Mouse (Mus musculus): Measurements from ENCODE around the gene Syngr1. TPM values are rescaled to one million over a fixed set of nuclear protein-coding genes. Genes with fewer than 3 reads are reported as not detected.

The Syngr1 gene
- 7.6 and 7.7 TPM in 2 replicates for polyA plus RNA-seq (2016; fragmentation: Nextera tagmentation; extraction: Ambion mirVana)

- Histone ChIP-seq H3K9me3 (no peaks in the 10 kb centered on the region), H3K4me1 (replicated peaks) (peaks cover 28% of the 10 kb centered on the region), H3K27ac (peak within 1 kb of the TSS; percentile 85), H3K4me3 (peak within 1 kb of the TSS; percentile 71), H3K27me3 (ENCODE audit: insufficient read depth, poor library complexity, severe bottlenecking) (peaks cover 60% of the 10 kb centered on the region), H3K36me3 (no peaks in the 10 kb centered on the region)
- 1% methylated on average over 79 of the region's 86 CpGs for WGBS
- DNase-seq (ENCODE audit: low spot score), result peak; percentile 74
These were observed at the start of gene Syngr1, which contains the start of gene Rpl3 for GRCm38 (mm10) chr15:80091121-80091955. TSS of gene Syngr1 (plus strand) at chr15:80091334. TSS of gene Rpl3 (minus strand) at chr15:80091868.

DNA sequence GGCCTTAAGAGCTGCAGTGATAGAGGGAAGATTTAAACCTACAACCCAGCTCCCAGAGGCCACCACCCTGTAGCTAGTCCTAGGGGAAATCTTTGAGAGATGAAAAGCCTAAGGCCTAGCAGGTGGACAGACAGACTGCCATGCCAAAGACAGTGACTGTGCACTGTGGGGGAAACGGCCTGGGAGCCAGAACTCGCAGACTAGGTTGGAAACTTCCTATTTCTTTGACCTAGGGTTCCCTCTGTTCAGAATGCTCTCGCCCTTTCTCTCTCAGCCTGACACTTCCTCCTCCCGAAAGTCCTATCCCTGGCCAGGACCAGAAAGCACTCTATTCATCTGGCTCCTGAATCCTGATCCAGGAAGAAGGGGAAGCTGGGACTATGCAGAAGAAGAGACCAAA, 49.0 kb upstream of the Syngr1 start:
- H3K4me3 ChIP-seq, result no peak overlapping the region
- DNase-seq (ENCODE audit: low spot score), result no peak
- no peaks in the 10 kb centered on the region for H3K4me1 ChIP-seq (replicated peaks)
- H3K36me3 ChIP-seq, result no peaks in the 10 kb centered on the region
- H3K27me3 ChIP-seq (ENCODE audit: insufficient read depth, poor library complexity, severe bottlenecking), result no peaks in the 10 kb centered on the region
- 81% methylated on average over 4 of the region's 4 CpGs for WGBS
- H3K9me3 ChIP-seq, result peaks cover 15% of the 10 kb centered on the region; the same call in 1 of the 2 replicates
- H3K27ac ChIP-seq, result no peak overlapping the region

GRCm38 (mm10) chr15:80044249-80044648, 46.9 kb upstream of the Syngr1 start:
- no peak overlapping the region for H3K4me3 ChIP-seq
- H3K9me3 ChIP-seq, result peaks cover 9% of the 10 kb centered on the region; the same call in 1 of the 2 replicates
- 93% methylated on average over 10 of the region's 10 CpGs for WGBS
- H3K27ac ChIP-seq, result no peak overlapping the region
- peaks cover 8% of the 10 kb centered on the region; the same call in 1 of the 2 replicates for H3K4me1 ChIP-seq (replicated peaks)
- DNase-seq (ENCODE audit: low spot score), result no peak
- no peaks in the 10 kb centered on the region for H3K36me3 ChIP-seq
- H3K27me3 ChIP-seq (ENCODE audit: insufficient read depth, poor library complexity, severe bottlenecking), result no peaks in the 10 kb centered on the region

- 99% methylated on average over 2 of the region's 2 CpGs for WGBS
- peaks cover 9% of the 10 kb centered on the region; the same call in 1 of the 2 replicates for H3K9me3 ChIP-seq
- no peaks in the 10 kb centered on the region for H3K27me3 ChIP-seq (ENCODE audit: insufficient read depth, poor library complexity, severe bottlenecking)
- H3K4me1 ChIP-seq (replicated peaks), result peaks cover 13% of the 10 kb centered on the region
- H3K27ac ChIP-seq, result no peak overlapping the region
- no peak for DNase-seq (ENCODE audit: low spot score)
- no peaks in the 10 kb centered on the region for H3K36me3 ChIP-seq
- no peak overlapping the region for H3K4me3 ChIP-seq
These were observed 45.4 kb upstream of the Syngr1 start for GRCm38 (mm10) chr15:80045749-80046148.

DNA sequence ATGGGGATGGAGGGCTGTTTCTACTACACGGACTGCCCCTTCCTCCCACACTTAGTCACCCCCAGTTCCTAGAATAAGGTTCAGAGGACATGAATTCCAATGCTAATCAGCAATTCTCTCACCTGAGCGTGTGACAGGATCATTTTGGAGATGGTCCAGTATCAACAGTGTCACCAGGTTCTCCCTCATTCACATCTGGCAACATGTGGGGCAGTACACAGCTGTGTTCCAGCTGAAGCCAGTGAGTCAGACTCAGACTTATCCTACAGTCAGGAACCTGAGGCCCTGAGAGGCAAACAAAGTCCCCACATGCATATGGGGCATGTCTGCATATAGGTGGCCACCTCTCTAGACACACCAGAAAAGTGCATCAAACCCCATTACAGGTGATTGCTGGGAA, 43.9 kb upstream of the Syngr1 start:
- H3K36me3 ChIP-seq, result no peaks in the 10 kb centered on the region
- H3K27me3 ChIP-seq (ENCODE audit: insufficient read depth, poor library complexity, severe bottlenecking), result no peaks in the 10 kb centered on the region
- H3K4me3 ChIP-seq, result no peak overlapping the region
- DNase-seq (ENCODE audit: low spot score), result no peak
- no peak overlapping the region for H3K27ac ChIP-seq
- peaks cover 9% of the 10 kb centered on the region; the same call in 1 of the 2 replicates for H3K9me3 ChIP-seq
- WGBS, result 84% methylated on average over 2 of the region's 2 CpGs
- H3K4me1 ChIP-seq (replicated peaks), result peaks cover 18% of the 10 kb centered on the region

DNA sequence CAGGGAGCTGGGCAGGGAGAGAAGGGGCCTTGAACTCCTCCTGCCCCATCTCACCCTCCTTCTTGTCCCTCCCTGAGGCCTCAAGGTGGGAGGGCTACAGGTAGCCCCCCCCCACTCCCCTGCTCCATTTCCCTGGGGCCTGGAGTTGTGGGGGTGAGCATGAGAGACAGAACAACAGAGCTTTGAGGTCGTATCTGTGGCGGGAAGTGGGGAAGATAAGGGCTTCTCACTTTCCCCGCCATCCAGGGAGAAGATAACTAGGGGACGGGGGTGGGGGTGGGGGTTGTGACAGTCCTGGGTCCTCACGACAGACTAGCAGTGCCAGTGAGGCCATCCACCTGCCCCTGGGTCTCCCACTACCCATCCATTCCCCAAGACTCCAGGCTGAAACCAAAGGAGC, 43.2 kb upstream of the Syngr1 start:
- WGBS, result 51% methylated on average over 5 of the region's 5 CpGs
- Histone ChIP-seq H3K36me3 (no peaks in the 10 kb centered on the region), H3K4me1 (replicated peaks) (peaks cover 18% of the 10 kb centered on the region), H3K9me3 (peaks cover 9% of the 10 kb centered on the region; the same call in 1 of the 2 replicates), H3K27ac (no peak overlapping the region), H3K27me3 (ENCODE audit: insufficient read depth, poor library complexity, severe bottlenecking) (no peaks in the 10 kb centered on the region), H3K4me3 (no peak overlapping the region)
- DNase-seq (ENCODE audit: low spot score), result no peak

DNA sequence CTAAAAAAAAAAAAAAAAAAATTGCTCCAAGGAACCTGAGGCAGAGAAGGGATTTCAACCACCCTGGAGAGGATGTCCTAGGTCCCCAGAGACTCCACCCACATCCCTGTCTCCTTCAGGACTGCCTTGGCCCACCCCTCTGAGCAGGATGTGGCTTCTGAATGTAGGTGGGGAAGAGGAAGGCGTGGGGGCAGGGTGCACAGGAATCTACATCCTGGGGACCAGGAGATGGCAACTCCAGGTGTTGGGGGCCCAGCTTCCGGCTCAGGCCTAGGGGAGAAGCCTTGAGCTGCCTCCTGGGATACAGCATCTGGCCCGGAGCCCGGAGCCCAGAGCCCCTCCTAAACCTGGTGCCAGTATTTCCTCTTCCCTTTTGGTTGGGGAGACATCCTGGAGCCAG, 41.0 kb upstream of the Syngr1 start:
- 75% methylated on average over 4 of the region's 4 CpGs for WGBS
- DNase-seq (ENCODE audit: low spot score), result no peak
- H3K9me3 ChIP-seq, result peaks cover 9% of the 10 kb centered on the region; the same call in 1 of the 2 replicates
- no peaks in the 10 kb centered on the region for H3K36me3 ChIP-seq
- peaks cover 30% of the 10 kb centered on the region for H3K4me1 ChIP-seq (replicated peaks)
- no peak overlapping the region; the same call in 1 of the 2 replicates for H3K27ac ChIP-seq
- H3K27me3 ChIP-seq (ENCODE audit: insufficient read depth, poor library complexity, severe bottlenecking), result no peaks in the 10 kb centered on the region
- H3K4me3 ChIP-seq, result no peak overlapping the region

- DNase-seq (ENCODE audit: low spot score), result no peak
- Histone ChIP-seq H3K9me3 (no peaks in the 10 kb centered on the region), H3K27me3 (ENCODE audit: insufficient read depth, poor library complexity, severe bottlenecking) (no peaks in the 10 kb centered on the region), H3K4me1 (replicated peaks) (peaks cover 41% of the 10 kb centered on the region), H3K27ac (no peak overlapping the region), H3K4me3 (no peak overlapping the region), H3K36me3 (no peaks in the 10 kb centered on the region)
- WGBS, result 89% methylated on average over 19 of the region's 19 CpGs
These were observed 39.9 kb upstream of the Syngr1 start for GRCm38 (mm10) chr15:80051092-80051761.

GRCm38 (mm10) chr15:80051782-80052181, 39.4 kb upstream of the Syngr1 start:
- no peaks in the 10 kb centered on the region for H3K36me3 ChIP-seq
- WGBS, result 85% methylated on average over 9 of the region's 9 CpGs
- no peaks in the 10 kb centered on the region for H3K9me3 ChIP-seq
- no peaks in the 10 kb centered on the region for H3K27me3 ChIP-seq (ENCODE audit: insufficient read depth, poor library complexity, severe bottlenecking)
- H3K27ac ChIP-seq, result no peak overlapping the region
- peaks cover 47% of the 10 kb centered on the region for H3K4me1 ChIP-seq (replicated peaks)
- H3K4me3 ChIP-seq, result no peak overlapping the region
- DNase-seq (ENCODE audit: low spot score), result no peak

DNA sequence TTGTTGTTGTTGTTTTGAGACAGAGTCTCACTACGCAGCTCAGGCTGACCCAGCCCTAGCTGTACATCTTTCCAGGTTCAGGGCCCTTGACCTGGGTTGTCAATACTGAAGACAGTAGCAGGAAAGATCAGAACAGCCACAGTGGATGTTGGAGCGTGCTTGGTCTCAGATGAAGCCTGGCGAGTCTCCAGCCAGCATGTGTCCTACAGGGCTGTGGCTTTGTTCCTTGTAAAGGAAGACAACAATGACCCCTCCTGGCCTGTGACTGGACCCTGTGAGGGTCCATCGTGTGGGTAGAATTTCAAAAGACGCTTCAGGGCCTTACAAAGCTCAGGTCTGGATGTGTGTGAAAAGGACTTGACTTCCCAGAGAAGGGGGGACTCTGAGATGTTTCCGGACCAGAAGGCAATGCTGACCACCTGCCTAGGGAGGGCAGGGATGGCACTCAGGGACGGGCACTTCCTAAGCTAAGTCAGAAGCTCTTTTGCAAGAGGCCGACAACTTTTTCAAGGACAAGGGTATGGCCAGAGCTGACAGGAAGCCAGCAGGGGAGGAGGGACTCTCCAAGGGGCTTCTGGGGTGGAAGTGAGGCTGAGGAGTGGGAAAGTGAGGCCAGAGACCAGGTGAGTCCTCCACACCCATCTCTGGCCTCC, 37.6 kb upstream of the Syngr1 start:
- H3K4me1 ChIP-seq (replicated peaks), result peaks cover 44% of the 10 kb centered on the region
- no peaks in the 10 kb centered on the region for H3K36me3 ChIP-seq
- no peaks in the 10 kb centered on the region for H3K9me3 ChIP-seq
- no peaks in the 10 kb centered on the region for H3K27me3 ChIP-seq (ENCODE audit: insufficient read depth, poor library complexity, severe bottlenecking)
- no peak overlapping the region for H3K4me3 ChIP-seq
- H3K27ac ChIP-seq, result peak overlapping the region; percentile 76
- DNase-seq (ENCODE audit: low spot score), result no peak
- WGBS, result 61% methylated on average over 8 of the region's 8 CpGs

DNA sequence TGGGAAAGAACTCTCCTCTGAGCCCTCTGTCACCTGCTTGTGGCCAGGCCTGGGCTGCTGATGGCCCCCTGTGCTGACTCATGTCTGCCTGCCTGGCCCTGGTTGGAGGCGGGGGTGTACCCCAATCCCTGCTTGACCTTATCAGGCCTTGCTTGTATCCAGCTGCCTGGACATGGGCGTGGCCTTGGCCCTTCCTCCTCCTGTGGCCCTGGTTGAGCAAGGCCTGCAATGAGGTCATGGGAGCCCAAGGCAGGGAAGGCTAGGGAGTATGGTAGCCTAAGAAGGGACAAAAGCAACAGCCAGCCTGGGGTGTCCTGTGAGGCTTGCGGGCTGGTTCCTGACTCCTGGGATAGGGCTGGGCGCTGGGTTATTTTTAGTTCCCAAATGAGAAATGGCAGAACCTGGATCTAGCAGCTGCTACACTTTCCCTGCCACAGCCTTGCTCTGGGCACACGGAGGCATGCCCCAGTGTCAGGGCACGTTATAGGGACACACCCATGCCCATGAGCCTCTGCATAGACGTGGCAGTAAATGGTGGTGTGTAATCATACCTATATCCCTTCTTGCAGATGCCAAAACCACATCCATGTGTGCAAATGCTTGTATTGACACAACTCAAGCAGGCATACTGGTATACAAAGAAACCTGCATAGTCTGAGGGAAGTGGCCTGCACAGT, 37.0 kb upstream of the Syngr1 start:
- WGBS, result 86% methylated on average over 7 of the region's 7 CpGs
- H3K36me3 ChIP-seq, result no peaks in the 10 kb centered on the region
- peaks cover 44% of the 10 kb centered on the region for H3K4me1 ChIP-seq (replicated peaks)
- peak overlapping the region; percentile 76 for H3K27ac ChIP-seq
- no peaks in the 10 kb centered on the region for H3K27me3 ChIP-seq (ENCODE audit: insufficient read depth, poor library complexity, severe bottlenecking)
- no peak overlapping the region for H3K4me3 ChIP-seq
- DNase-seq (ENCODE audit: low spot score), result no peak
- H3K9me3 ChIP-seq, result no peaks in the 10 kb centered on the region

- Histone ChIP-seq H3K4me1 (replicated peaks) (peaks cover 53% of the 10 kb centered on the region), H3K27me3 (ENCODE audit: insufficient read depth, poor library complexity, severe bottlenecking) (0 out of 2 replicates have a peak, but pooled peaks cover 4% of the 10 kb centered on the region), H3K4me3 (no peak overlapping the region), H3K36me3 (no peaks in the 10 kb centered on the region), H3K27ac (no peak overlapping the region), H3K9me3 (no peaks in the 10 kb centered on the region)
- WGBS, result 89% methylated on average over 7 of the region's 7 CpGs
- no peak for DNase-seq (ENCODE audit: low spot score)
These were observed 33.0 kb upstream of the Syngr1 start for GRCm38 (mm10) chr15:80058151-80058550.

Measured in hindbrain, embryonic 10.5 days (tissue).